Mouse (Mus musculus): ENCODE results near the gene Atp8a2.

Atp8a2 gene

GRCm38 (mm10) chr14:59709505-59710335 lies 487.3 kb downstream of the Atp8a2 start:
- no peak for DNase-seq (ENCODE audit: low spot score)

DNA sequence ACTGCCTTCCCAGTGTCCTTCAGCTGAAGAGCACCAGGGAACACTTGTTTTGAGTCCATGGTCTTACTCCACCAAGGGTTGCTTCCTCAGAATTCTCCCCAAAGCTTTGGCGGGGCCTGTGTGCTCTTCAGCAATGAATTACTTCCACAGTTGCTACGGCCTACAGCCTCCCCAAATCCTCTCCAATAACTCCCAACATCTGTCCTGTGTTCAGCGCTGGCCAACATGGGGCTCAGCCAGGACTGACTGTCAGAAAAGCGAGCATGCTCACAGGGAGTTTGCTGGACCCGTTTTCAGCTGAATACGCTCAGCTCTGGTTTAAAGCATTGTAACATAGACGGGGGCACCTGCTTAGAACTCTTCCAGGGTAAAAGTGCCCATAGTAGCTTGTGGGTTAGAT lies 489.0 kb downstream of the Atp8a2 start:
- DNase-seq (ENCODE audit: low spot score): no peak

- DNase-seq (ENCODE audit: low spot score): no peak
Measured at GRCm38 (mm10) chr14:59705326-59706058, 491.5 kb downstream of the Atp8a2 start.

DNA sequence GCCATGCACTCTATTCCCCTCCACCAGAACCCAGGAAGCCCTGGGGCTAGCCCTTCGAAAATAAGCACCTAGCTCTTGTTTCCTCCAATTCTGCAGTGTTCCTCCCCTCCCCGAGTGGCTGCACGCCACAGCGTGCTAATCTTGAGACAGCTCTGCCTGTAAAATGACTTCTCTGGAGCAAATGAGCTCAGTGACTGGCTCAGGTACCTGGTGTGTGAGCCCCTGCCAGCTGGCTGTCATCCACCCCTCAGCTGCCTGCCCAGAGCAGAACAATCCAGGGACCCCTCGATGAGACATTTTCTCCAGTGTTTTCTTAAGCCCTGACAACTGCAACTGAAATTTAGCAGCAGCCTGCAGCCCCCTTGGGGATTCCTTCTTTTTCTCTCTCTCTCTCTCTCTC lies 495.5 kb downstream of the Atp8a2 start:
- no peak for DNase-seq (ENCODE audit: low spot score)

DNA sequence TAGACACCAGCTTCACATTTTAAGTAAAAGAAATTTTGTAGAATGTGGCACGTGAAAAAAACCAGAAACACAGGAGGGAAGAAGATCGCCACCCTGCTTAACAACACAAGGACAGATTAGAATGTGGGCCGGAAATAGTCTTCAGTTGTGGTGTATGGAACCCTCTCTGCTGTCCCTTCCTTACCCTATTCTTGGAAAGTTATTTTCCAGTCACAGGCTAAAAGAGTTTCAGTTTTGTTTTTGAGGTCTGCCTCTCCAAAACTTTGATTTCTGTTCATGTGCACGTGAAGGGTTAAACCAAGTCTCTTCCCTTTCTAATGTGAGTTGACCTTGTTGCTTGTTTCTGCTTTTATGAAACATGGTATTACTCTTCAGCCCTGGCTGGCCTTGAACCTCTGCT lies 501.8 kb downstream of the Atp8a2 start:
- no peak for DNase-seq (ENCODE audit: low spot score)

DNA sequence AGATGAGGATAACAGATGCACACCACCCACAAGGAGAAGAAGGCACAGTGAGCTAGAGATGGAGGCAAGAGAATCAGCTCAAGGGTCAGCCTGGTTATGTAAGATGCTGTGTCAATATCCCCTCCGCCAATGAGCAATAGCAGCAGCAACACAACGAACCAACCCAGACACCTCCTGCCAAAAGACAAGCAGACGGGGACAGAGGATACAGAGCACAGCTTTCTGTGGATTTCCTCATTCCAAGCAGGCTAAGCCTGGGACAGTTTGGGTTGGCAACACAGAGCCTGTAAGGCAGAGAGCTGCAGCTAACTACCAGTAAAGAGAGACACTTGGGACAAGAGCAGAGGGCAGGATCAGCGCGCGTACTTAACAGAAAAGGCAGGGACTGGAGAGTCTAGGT lies 504.8 kb downstream of the Atp8a2 start:
- no peak for DNase-seq (ENCODE audit: low spot score)

GRCm38 (mm10) chr14:59691402-59691801 lies 505.6 kb downstream of the Atp8a2 start:
- peak; percentile 32 for DNase-seq (ENCODE audit: low spot score)

GRCm38 (mm10) chr14:59690954-59691353 lies 506.0 kb downstream of the Atp8a2 start:
- DNase-seq (ENCODE audit: low spot score): no peak

- no peak for DNase-seq (ENCODE audit: low spot score)
Measured at GRCm38 (mm10) chr14:59689596-59689995, 507.4 kb downstream of the Atp8a2 start.

- DNase-seq (ENCODE audit: low spot score): no peak
Measured at GRCm38 (mm10) chr14:59686229-59686628, 510.8 kb downstream of the Atp8a2 start.

GRCm38 (mm10) chr14:59685343-59685742 lies 511.6 kb downstream of the Atp8a2 start:
- no peak for DNase-seq (ENCODE audit: low spot score)

DNA sequence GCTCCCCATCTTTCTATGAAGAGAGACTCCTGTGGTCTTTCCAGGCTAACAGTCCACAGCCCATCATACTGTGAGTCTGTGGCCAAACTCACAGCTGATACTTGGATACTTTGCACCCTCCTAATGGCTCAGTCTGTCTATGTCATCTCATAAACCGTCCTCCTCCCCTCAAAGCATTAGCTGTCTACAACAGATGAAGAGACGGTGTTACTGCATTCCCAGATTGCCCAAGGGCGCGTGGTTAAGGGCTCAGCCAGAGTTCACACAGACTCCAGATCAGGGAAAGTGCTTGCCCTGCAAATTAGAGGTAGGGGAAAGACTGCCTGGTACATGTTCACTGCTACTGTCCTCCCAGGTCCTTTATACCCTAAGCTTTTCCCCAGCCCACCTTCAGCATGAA lies 515.1 kb downstream of the Atp8a2 start:
- no peak for DNase-seq (ENCODE audit: low spot score)

GRCm38 (mm10) chr14:59677598-59678003 lies 519.4 kb downstream of the Atp8a2 start:
- no peak for DNase-seq (ENCODE audit: low spot score)

DNA sequence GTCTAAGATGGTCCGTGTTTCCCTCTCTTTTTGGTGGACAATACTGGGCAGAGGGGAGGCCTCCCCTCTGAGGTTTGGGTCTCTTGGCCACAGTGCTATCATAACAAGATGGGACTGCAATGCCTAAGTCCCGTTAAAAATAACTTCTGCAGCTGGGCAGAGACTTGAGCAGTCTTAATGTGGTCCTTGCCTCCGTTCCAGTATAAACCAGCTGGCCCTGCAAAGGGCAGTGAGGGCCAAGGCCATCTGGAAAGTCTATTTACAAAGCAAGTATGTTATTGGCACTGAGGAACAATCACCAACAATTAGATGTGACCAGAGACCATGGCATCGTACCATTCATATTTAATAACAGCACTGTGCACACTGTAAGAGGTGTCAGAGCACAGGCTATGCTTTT lies 521.6 kb downstream of the Atp8a2 start:
- no peak for DNase-seq (ENCODE audit: low spot score)

DNA sequence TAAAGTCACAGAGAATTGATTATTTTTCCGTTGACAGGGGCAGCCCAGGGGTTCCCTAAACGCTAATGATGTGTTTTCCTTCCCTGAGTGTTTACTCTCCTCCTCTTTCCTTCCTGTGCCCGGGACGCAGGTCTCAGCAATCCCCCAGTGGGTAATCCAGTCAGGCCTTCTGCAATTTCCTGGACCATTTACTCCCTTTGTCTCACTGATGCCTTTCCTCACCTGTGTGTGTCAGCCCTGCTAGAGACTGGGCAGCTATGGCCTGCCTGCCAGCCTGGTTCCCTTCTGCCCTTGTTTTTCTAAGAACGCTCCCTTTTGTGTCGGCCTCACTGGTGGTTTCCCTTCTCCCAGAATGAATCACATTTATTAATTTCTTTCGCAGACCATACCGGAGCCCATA lies 522.4 kb downstream of the Atp8a2 start:
- DNase-seq (ENCODE audit: low spot score): no peak

- DNase-seq (ENCODE audit: low spot score): no peak
Measured at GRCm38 (mm10) chr14:59672893-59673515, 524.0 kb downstream of the Atp8a2 start.

DNA sequence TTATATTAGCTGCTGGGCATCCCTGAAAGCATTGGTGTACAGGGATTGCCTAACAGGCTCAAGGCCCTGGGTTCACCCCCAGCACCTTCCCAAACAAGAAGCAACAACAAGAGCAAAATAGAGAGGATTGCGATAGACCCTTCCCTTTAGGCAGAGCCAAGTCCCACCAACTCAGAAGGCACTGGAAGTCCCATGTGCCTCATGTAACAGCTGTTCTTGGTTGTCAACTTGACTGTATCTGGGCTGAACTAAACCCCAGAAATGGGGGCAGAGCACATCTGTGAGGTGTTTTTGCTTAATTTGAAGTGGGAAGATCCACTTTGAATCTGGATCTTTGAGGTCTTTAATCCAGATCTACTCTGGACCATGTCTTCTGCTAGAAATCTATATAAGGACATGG lies 539.9 kb downstream of the Atp8a2 start:
- DNase-seq (ENCODE audit: low spot score): no peak

GRCm38 (mm10) chr14:59656591-59656990 lies 540.4 kb downstream of the Atp8a2 start:
- no peak for DNase-seq (ENCODE audit: low spot score)

DNA sequence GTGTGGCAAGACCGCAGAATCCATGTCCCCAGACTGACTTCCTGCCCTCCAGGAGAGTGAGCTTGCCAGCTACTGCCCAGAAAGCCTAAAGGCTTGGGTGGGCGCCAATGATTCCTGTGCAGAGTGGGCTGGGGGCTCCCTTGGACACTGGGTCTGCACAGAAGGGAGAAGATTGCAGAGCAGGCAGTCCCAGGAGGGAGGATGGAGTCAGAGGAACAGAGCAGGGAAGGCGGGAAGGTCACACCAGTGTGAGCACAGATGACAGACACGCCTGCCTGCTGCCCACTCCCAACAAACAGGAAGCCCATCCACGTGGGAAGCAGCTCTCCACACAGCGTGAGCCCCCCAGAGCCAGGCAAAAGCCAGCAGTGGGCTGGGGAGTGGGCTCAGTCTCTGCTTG lies 547.6 kb downstream of the Atp8a2 start:
- no peak for DNase-seq (ENCODE audit: low spot score)

GRCm38 (mm10) chr14:59648611-59649010 lies 548.4 kb downstream of the Atp8a2 start:
- DNase-seq (ENCODE audit: low spot score): no peak

DNA sequence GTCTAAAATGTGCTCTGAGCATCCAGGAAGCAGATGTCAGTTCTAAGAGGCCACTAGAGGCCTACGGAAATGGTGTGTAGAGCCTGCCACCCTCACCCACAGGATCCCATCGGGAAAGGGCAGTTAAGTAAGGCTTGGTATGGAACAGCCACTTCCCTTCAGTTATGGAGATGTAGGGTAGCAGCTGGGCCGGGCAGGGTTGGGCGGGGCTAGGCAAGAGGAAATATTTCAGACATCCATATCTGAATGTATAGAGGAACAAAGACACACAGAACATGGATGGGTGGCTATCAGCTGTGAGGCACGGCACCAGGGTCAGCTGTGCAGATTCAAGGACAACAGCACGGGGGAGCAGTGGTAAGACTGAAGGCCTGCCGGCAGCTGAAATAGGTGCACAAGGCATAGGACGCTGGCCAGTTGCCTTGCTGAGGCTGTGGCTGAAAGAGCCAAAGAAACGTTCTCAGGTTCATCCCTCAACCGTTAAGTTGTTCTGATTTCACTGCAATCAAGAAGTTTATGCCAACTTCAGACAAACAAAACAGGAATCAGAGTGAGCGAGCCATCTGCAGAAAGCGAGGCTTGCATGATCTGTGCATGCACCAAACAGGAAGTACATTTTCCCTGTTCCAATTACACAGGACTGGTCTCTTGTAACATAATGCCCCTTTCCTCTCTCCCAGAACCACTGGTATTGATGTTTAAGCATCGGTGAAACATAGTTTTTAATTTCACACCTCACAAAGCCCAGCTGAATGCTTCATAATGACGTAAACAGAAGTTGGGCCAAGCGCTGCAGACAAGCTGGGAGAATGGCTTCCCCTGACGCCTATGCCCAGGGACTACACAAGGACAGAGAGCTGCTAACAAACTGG lies 549.9 kb downstream of the Atp8a2 start:
- DNase-seq (ENCODE audit: low spot score): no peak

DNA sequence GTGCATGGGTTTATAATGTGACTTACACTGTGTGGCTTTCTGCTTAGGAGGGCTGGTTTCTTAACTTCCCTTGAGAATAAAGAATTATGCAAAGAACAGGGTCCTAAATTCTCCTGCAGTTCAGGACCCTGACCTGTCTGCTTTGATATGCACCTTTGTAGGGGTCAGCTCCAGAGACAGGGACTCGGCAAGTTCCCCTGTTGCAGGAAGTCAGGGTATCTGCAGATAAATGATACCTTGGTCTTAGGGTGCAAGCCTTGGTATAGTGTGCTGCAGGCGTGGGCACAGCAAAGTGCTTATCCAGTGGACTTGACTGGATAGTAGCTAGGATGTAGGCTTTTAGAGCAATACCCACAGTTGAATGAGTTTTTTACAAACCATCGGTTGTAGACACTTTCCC lies 552.1 kb downstream of the Atp8a2 start:
- no peak for DNase-seq (ENCODE audit: low spot score)
